Mouse (Mus musculus) small intestine, adult 2 months (tissue): ENCODE results near the gene Mxra8. TPM values are rescaled to one million over a fixed set of nuclear protein-coding genes. Genes with fewer than 3 reads are reported as not detected.

Experiments used
- H3K27ac ChIP-seq: fragments of 200-500 bp; 2 replicates; pipeline ENCODE4 v1.5.1; 2012; ENCODE audit warnings: low read depth, low read length, control low read depth, inconsistent platforms; ENCODE audit not compliant: insufficient read depth
- H3K27me3 ChIP-seq: fragments of 200-500 bp; 2 replicates; pipeline ENCODE4 v1.6.1; 2012; ENCODE audit warnings: mild to moderate bottlenecking, moderate library complexity, low read length, inconsistent platforms; ENCODE audit not compliant: control insufficient read depth, insufficient read depth
- H3K36me3 ChIP-seq: fragments of 200-500 bp; 2 replicates; pipeline ENCODE4 v1.6.1; 2012; ENCODE audit warnings: mild to moderate bottlenecking, low read length, control low read depth, inconsistent platforms; ENCODE audit not compliant: control insufficient read depth, insufficient read depth
- H3K4me1 ChIP-seq: fragments of 200-500 bp; 2 replicates; pipeline ENCODE4 v1.6.1; 2012; ENCODE audit warnings: low read length, inconsistent platforms, mixed read lengths; ENCODE audit not compliant: control insufficient read depth, insufficient read depth, insufficient read length
- H3K4me3 ChIP-seq: fragments of 200-500 bp; 2 replicates; pipeline ENCODE4 v1.5.1; 2012; ENCODE audit warnings: low read depth, mild to moderate bottlenecking, control low read depth, inconsistent platforms, low read length, moderate library complexity
- CTCF ChIP-seq: fragments of 200-500 bp; IDR thresholded peaks from 2 replicates; pipeline ENCODE4 v1.5.1; 2012; ENCODE audit warnings: low read depth, mild to moderate bottlenecking, control low read depth, inconsistent platforms, low read length, moderate library complexity, mixed read lengths; ENCODE audit not compliant: insufficient replicate concordance, insufficient read length; ENCODE audit errors: extremely low read depth
- POLR2A ChIP-seq: fragments of 200-500 bp; IDR thresholded peaks from 2 replicates; pipeline ENCODE4 v1.6.1; 2012; ENCODE audit warnings: low read depth, mild to moderate bottlenecking, control low read depth, inconsistent platforms, low read length, moderate library complexity
- WGBS: fragments of 180-500 bp; shearing (Covaris S2); methylation state at CpG from one replicate; pipeline ENCODE4 v1.1.7; 2018; 5-methylcytosine and 5-hydroxymethylcytosine counted together
- polyA plus RNA-seq: library from polyadenylated mRNA; depleted of rRNA; stranded (reverse); fragments of >200 nt; gene quantifications from 2 replicates; pipeline ENCODE4 v1.2.3, GENCODE M21; 2012

The Mxra8 gene
- polyA plus RNA-seq, 1 experiment = 98.1 TPM

DNA sequence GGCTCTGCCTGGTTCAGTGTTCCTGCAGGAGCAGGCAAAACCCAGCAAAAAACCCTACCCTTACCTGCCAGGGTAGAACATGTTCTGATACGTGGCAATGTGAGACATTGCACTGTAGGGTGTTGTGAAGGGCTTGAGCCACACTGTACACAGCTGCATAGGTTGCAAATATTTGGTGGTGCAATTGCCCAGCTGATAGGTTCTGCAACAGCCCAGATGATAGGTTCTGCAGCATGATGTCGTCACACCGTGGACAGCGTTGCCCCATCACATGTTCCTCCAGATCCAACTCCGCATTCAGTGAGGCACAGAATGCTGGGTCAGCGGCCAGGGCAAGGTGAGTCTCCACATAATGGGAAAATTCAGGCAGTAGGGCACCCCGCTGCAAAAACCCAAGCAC is 22.3 kb downstream of the Mxra8 start:
- Histone ChIP-seq H3K27ac (no peak overlapping the region), H3K4me1 (no peaks in the 10 kb centered on the region), H3K27me3 (no peaks in the 10 kb centered on the region), H3K36me3 (peaks cover 42% of the 10 kb centered on the region), H3K4me3 (no peak overlapping the region)
- 85% methylated on average over 7 of the region's 7 CpGs for WGBS
- no peak for TF ChIP-seq POLR2A
- TF ChIP-seq CTCF = no peak

DNA sequence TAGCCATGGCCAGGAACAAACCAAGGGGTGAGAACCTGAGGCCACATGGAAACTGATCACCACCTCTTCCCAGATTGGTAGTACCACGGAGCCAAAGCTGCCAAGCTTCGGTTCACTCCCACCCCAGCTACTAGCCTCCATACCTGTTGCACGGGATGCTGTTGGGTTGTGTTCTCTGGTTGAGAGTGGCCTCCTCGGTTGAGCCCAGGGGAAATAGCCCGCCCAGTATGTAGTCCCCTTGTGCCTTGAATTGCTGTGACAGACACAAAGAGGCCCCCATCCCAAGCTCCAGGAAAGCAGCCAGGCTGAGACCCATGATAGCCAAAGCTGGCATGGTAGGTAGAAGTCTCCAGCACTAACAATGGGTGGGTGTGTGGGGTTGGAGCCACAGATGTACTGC is 23.5 kb downstream of the Mxra8 start, which contains the start of gene Tas1r3:
Gene Tas1r3 (minus strand): TSS at position 362 of the 400 bp plus-strand sequence.
- Histone ChIP-seq H3K4me3 (no peak within 1 kb of the TSS), H3K27ac (no peak within 1 kb of the TSS), H3K4me1 (no peaks in the 10 kb centered on the region), H3K36me3 (peaks cover 35% of the 10 kb centered on the region), H3K27me3 (no peaks in the 10 kb centered on the region)
- 74% methylated on average over 5 of the region's 5 CpGs for WGBS
- TF ChIP-seq CTCF (no peak), POLR2A (no peak)

DNA sequence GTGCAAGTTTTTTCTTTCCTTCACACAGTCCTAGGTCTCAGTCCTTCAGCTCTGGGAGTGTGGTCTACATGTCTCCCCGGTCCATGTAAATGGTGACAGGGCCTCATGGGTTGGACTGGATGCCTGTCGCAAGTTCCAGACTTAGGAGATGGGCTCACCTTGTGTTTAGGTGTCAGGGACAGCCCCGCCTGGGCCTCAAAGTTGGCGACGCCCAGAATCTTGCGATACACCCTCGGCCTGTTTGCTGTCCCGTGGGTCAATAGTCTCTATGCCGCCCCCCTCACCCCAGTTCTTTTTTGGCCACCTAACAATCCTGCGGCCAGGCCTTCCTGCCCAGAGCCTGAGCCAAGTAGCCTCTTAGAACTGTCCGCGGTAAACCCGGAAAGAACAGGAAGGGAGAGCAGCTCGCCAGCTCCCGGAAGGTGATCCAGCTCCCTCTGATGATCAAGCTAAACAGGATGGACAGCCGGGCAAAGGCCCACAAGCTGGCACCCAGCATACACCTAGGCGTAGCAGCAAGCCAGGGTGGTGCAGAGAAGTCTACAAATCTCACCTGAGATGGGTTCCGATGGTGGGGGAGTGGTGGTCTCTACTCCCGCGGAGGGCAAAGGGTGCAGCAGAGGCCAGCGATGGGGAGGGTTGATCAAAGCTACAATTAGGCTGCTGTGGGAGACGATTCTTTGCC is 29.3 kb downstream of the Mxra8 start:
- Histone ChIP-seq H3K4me3 (peak overlapping the region; percentile 92), H3K4me1 (no peaks in the 10 kb centered on the region; the same call in 1 of the 2 replicates), H3K27ac (peak overlapping the region; percentile 53), H3K27me3 (no peaks in the 10 kb centered on the region), H3K36me3 (peaks cover 29% of the 10 kb centered on the region)
- 3% methylated on average over 22 of the region's 22 CpGs for WGBS
- no peak for TF ChIP-seq POLR2A
- no peak for TF ChIP-seq CTCF

DNA sequence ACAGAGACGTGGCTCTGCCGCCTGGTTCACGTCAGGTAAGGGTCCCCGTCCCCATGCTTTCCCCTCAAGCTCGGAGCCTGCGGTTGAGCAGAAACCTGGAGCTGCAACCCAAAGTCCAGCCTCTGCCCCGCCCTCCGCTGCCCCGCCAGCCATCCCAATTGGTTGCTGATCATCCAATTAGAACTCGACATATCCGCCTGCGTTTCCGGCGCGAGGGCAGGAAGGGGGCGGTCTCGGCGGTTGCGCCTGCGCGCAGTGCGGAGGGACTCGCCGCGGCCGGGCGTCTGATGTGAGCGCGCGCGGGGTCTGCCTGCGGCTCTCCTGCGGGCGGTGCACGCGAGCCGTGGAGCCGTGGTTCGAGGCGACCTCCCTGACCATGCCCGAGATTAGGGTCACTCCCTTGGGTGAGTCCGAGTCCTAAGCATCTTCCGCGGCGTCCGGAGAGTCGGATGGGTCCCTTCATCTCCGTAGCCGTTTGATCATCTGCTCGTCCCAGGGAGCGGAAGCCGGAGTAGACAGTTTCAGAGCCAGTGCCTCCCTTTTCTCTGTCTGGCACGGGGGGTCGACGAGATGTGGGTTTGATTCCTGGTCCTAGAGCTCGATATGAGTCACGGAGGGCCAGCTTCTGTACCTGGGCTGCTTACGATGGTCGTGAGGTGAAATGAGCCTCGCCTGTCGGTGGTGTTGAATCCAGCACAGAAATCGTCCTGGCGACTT is 30.0 kb downstream of the Mxra8 start, which contains the start of the genes Cptp and Ints11:
Gene Cptp (minus strand): TSS at position 124 of the 717 bp plus-strand sequence.
Gene Ints11 (plus strand): TSS at position 230 of the 717 bp plus-strand sequence.
- no peaks in the 10 kb centered on the region; the same call in 1 of the 2 replicates for H3K4me1 ChIP-seq
- peaks cover 29% of the 10 kb centered on the region for H3K36me3 ChIP-seq
- WGBS = under 1% methylated on average over 63 of the region's 63 CpGs
- no peaks in the 10 kb centered on the region for H3K27me3 ChIP-seq
- H3K27ac ChIP-seq = peak within 1 kb of the TSS; percentile 53
- peak within 1 kb of the TSS; percentile 92 for H3K4me3 ChIP-seq
- TF ChIP-seq CTCF (no peak), POLR2A (no peak; the same call in none of the 2 replicates)

DNA sequence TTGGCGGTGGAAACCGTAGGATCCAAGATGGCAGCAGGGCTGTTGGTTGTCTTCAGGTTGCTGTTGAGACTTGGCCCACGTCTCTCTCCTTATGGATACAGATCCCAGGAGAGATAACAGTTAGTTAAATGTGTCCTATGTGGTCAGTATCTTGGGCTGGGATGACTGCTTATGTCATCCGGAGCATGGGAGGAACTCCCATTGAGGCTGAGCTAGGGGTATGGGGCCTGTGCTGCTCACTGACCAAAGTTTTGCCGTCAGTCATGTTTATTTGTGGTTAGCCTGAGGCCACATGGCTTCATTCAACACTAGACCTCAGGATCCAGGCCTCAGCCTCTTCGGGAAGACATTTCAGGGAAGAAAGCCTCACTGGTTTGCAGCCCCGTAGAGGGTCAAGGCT is 31.9 kb downstream of the Mxra8 start:
- no peak overlapping the region for H3K27ac ChIP-seq
- H3K27me3 ChIP-seq = no peaks in the 10 kb centered on the region
- H3K36me3 ChIP-seq = peaks cover 22% of the 10 kb centered on the region
- 85% methylated on average over 7 of the region's 7 CpGs for WGBS
- no peak overlapping the region for H3K4me3 ChIP-seq
- TF ChIP-seq POLR2A = no peak
- TF ChIP-seq CTCF = no peak
- H3K4me1 ChIP-seq = no peaks in the 10 kb centered on the region; the same call in 1 of the 2 replicates

DNA sequence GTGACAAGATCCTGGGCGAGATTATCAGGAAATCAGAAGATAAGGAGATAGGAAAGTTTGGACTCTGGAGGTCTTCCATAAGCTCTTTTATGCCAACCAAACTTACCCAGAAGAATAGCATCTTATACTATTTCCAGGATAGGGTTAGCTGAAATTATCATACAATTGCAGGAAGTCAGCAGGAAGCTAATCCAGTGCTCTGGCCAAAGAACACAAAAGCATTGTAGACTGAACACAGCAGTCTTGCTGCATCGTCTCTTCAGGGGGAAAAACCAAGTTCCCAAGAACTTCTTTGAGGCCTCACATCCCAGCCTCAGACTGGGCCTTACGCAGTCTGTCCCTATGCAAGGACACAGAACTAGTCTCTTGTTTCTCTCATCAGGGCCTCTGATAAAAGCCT is 44.1 kb downstream of the Mxra8 start:
- 79% methylated on average over 3 of the region's 3 CpGs for WGBS
- no peak overlapping the region for H3K4me3 ChIP-seq
- H3K27me3 ChIP-seq = no peaks in the 10 kb centered on the region
- TF ChIP-seq POLR2A = no peak
- no peak for TF ChIP-seq CTCF
- no peak overlapping the region for H3K27ac ChIP-seq
- no peaks in the 10 kb centered on the region for H3K4me1 ChIP-seq
- peaks cover 32% of the 10 kb centered on the region for H3K36me3 ChIP-seq

DNA sequence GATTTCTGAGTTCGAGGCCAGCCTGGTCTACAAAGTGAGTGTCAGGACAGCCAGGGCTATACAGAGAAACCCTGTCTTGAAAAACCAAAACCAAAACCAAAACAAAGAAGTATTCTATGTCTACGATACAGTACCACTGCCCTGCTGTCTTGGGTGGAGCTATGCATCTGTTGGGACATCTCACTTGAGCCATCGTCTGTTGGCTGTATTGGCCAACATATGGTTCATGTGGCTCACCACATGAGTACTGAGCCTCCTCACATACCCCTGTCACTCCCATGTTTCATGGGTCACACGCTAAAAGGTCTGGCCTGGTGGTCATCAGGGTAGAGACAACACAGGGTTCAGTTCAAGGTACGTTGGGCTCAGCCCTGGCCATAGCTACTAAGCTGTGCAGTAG is 46.9 kb downstream of the Mxra8 start:
- WGBS = 88% methylated on average over 5 of the region's 5 CpGs
- H3K36me3 ChIP-seq = peaks cover 31% of the 10 kb centered on the region
- H3K27ac ChIP-seq = no peak overlapping the region
- H3K4me3 ChIP-seq = no peak overlapping the region
- no peaks in the 10 kb centered on the region for H3K27me3 ChIP-seq
- peaks cover 5% of the 10 kb centered on the region for H3K4me1 ChIP-seq
- no peak for TF ChIP-seq CTCF
- TF ChIP-seq POLR2A = no peak
